Mouse (Mus musculus) forebrain, postnatal 0 days (tissue): ENCODE results near the gene Tmem91. TPM values are rescaled to one million over a fixed set of nuclear protein-coding genes. Genes with fewer than 3 reads are reported as not detected.

Experiments
- ATAC-seq: fragments of 200-750 bp; cut with Nextera tagmentation; 2 replicates; pipeline ENCODE4 v1.8.0; 2017; ENCODE audit warnings: mild to moderate bottlenecking, moderate library complexity
- DNase-seq: peaks from one replicate; pipeline ENCODE4 v3.0.0-alpha.2; 2015
- H3K27ac ChIP-seq: fragments of 300-500 bp; sonication (generic); 2 replicates; pipeline ENCODE4 v1.5.1; 2014; ENCODE audit warnings: low read depth, mild to moderate bottlenecking, antibody characterized with exemption, low read length, moderate library complexity, mixed read lengths
- H3K27me3 ChIP-seq: fragments of 300-500 bp; sonication (generic); 2 replicates; pipeline ENCODE4 v1.6.1; 2014; ENCODE audit warnings: mild to moderate bottlenecking, low read length, mixed read lengths; ENCODE audit not compliant: insufficient read depth
- H3K36me3 ChIP-seq: fragments of 300-500 bp; sonication (generic); 2 replicates; pipeline ENCODE4 v1.6.1; 2014; ENCODE audit warnings: mild to moderate bottlenecking, moderate library complexity; ENCODE audit not compliant: insufficient read depth
- H3K4me1 ChIP-seq: fragments of 300-500 bp; sonication (generic); 2 replicates; pipeline ENCODE4 v1.6.1; 2014; ENCODE audit warnings: antibody characterized with exemption; ENCODE audit not compliant: insufficient read depth
- H3K4me2 ChIP-seq: fragments of 300-500 bp; sonication (generic); 2 replicates; pipeline ENCODE4 v1.6.1; 2014; ENCODE audit warnings: low read depth, mild to moderate bottlenecking, moderate library complexity
- H3K4me3 ChIP-seq: fragments of 300-500 bp; sonication (generic); 2 replicates; pipeline ENCODE4 v1.5.1; 2014; ENCODE audit warnings: low read depth, low read length, mixed read lengths
- H3K9ac ChIP-seq: fragments of 300-500 bp; sonication (generic); 2 replicates; pipeline ENCODE4 v1.6.1; 2014; ENCODE audit warnings: mild to moderate bottlenecking
- H3K9me3 ChIP-seq: fragments of 300-500 bp; sonication (generic); 2 replicates; pipeline ENCODE4 v1.6.1; 2016; ENCODE audit warnings: low read length
- CTCF ChIP-seq: sonication (generic); IDR thresholded peaks from 2 replicates; pipeline ENCODE4 v1.5.1; 2016; ENCODE audit warnings: antibody characterized with exemption, control low read depth, low read depth
- WGBS: fragments of 180-500 bp; shearing (Covaris S2); extraction: QIAGEN DNeasy Blood & Tissue Kit; methylation state at CpG from one replicate; pipeline ENCODE4 v1.1.7; 2014; 5-methylcytosine and 5-hydroxymethylcytosine counted together
- polyA plus RNA-seq: library from polyadenylated mRNA; unstranded; fragments of >200 nt; fragmentation: Nextera tagmentation; extraction: Ambion mirVana; gene quantifications from 2 replicates; pipeline ENCODE4 v1.2.1, GENCODE M21; 2015
- total RNA-seq: library from RNA; depleted of rRNA; stranded (reverse); fragments of >200 nt; gene quantifications from 2 replicates; pipeline ENCODE4 v1.2.3, GENCODE M21; 2014

Gene Tmem91
- total and polyA plus RNA-seq, 2 experiments from 2014 or later: 40.3 to 61.4 TPM

GRCm38 (mm10) chr7:25672442-25672841, 2.5 kb downstream of the Tmem91 start:
- 0 out of 2 replicates have a peak, but pooled peaks have one; percentile 5 for TF ChIP-seq CTCF
- ATAC-seq (no peak), DNase-seq (no peak)
- Histone ChIP-seq H3K27ac (no peak overlapping the region), H3K27me3 (peaks cover 7% of the 10 kb centered on the region; the same call in 1 of the 2 replicates), H3K9me3 (no peaks in the 10 kb centered on the region), H3K4me1 (peaks cover 4% of the 10 kb centered on the region; the same call in 1 of the 2 replicates), H3K4me2 (no peak overlapping the region), H3K36me3 (peaks cover 16% of the 10 kb centered on the region), H3K4me3 (no peak overlapping the region), H3K9ac (no peak overlapping the region)
- 51% methylated on average over 4 of the region's 4 CpGs for WGBS

- 63% methylated on average over 2 of the region's 2 CpGs for WGBS
- peaks cover under 1% of the 10 kb centered on the region; the same call in 1 of the 2 replicates for H3K4me1 ChIP-seq
- no peaks in the 10 kb centered on the region for H3K9me3 ChIP-seq
- no peak for ATAC-seq
- no peak for TF ChIP-seq CTCF
- peaks cover 7% of the 10 kb centered on the region; the same call in 1 of the 2 replicates for H3K27me3 ChIP-seq
- no peak overlapping the region for H3K9ac ChIP-seq
- H3K27ac ChIP-seq: no peak overlapping the region
- DNase-seq: no peak
- H3K4me3 ChIP-seq: no peak overlapping the region
- no peak overlapping the region for H3K4me2 ChIP-seq
- H3K36me3 ChIP-seq: peaks cover 16% of the 10 kb centered on the region
Measured at GRCm38 (mm10) chr7:25671686-25672085, 3.3 kb downstream of the Tmem91 start.

GRCm38 (mm10) chr7:25670096-25670495, 4.9 kb downstream of the Tmem91 start:
- Histone ChIP-seq H3K4me1 (no peaks in the 10 kb centered on the region; the same call in 1 of the 2 replicates), H3K9ac (no peak overlapping the region), H3K27me3 (peaks cover 7% of the 10 kb centered on the region; the same call in 1 of the 2 replicates), H3K4me3 (no peak overlapping the region), H3K9me3 (no peaks in the 10 kb centered on the region), H3K4me2 (no peak overlapping the region), H3K27ac (no peak overlapping the region), H3K36me3 (peaks cover 18% of the 10 kb centered on the region)
- 92% methylated on average over 4 of the region's 4 CpGs for WGBS
- ATAC-seq (no peak), DNase-seq (no peak)
- TF ChIP-seq CTCF: no peak

- peaks cover 6% of the 10 kb centered on the region; the same call in 1 of the 2 replicates for H3K27me3 ChIP-seq
- DNase-seq (no peak), ATAC-seq (no peak)
- H3K4me1 ChIP-seq: no peaks in the 10 kb centered on the region
- no peak overlapping the region for H3K4me2 ChIP-seq
- 84% methylated on average over 9 of the region's 9 CpGs for WGBS
- H3K27ac ChIP-seq: no peak overlapping the region
- peaks cover 22% of the 10 kb centered on the region for H3K36me3 ChIP-seq
- no peaks in the 10 kb centered on the region for H3K9me3 ChIP-seq
- no peak overlapping the region for H3K9ac ChIP-seq
- TF ChIP-seq CTCF: no peak
- no peak overlapping the region for H3K4me3 ChIP-seq
Measured at GRCm38 (mm10) chr7:25669631-25670030, 5.3 kb downstream of the Tmem91 start.

GRCm38 (mm10) chr7:25669158-25669557, 5.8 kb downstream of the Tmem91 start:
- Histone ChIP-seq H3K4me1 (no peaks in the 10 kb centered on the region), H3K27ac (no peak overlapping the region), H3K9me3 (no peaks in the 10 kb centered on the region), H3K27me3 (peaks cover 1% of the 10 kb centered on the region; the same call in 1 of the 2 replicates), H3K4me3 (no peak overlapping the region), H3K9ac (no peak overlapping the region), H3K36me3 (peaks cover 22% of the 10 kb centered on the region), H3K4me2 (no peak overlapping the region)
- TF ChIP-seq CTCF: no peak
- WGBS: 94% methylated on average over 10 of the region's 10 CpGs
- DNase-seq (no peak), ATAC-seq (no peak)

GRCm38 (mm10) chr7:25666381-25666780, 8.6 kb downstream of the Tmem91 start:
- DNase-seq: no peak
- H3K4me2 ChIP-seq: no peak overlapping the region
- no peak overlapping the region for H3K9ac ChIP-seq
- H3K4me1 ChIP-seq: no peaks in the 10 kb centered on the region
- 95% methylated on average over 8 of the region's 8 CpGs for WGBS
- no peaks in the 10 kb centered on the region for H3K27me3 ChIP-seq
- H3K27ac ChIP-seq: no peak overlapping the region
- H3K9me3 ChIP-seq: no peaks in the 10 kb centered on the region
- no peak for TF ChIP-seq CTCF
- ATAC-seq: no peak
- peaks cover 22% of the 10 kb centered on the region for H3K36me3 ChIP-seq
- H3K4me3 ChIP-seq: no peak overlapping the region

GRCm38 (mm10) chr7:25658657-25659472, 16.1 kb downstream of the Tmem91 start, which contains the start of the genes Bckdha and Exosc5:
Bckdha (minus strand) TSS chr7:25658981.
Exosc5 (plus strand) TSS chr7:25659164.
- Histone ChIP-seq H3K4me2 (peak within 1 kb of the TSS; percentile 53), H3K27me3 (no peaks in the 10 kb centered on the region), H3K4me3 (peak within 1 kb of the TSS; percentile 70), H3K9ac (peak within 1 kb of the TSS; percentile 63), H3K27ac (peak within 1 kb of the TSS; percentile 70), H3K4me1 (peaks cover 9% of the 10 kb centered on the region), H3K9me3 (no peaks in the 10 kb centered on the region), H3K36me3 (peaks cover 3% of the 10 kb centered on the region; the same call in 1 of the 2 replicates)
- no peak for TF ChIP-seq CTCF
- peak; percentile 99 for ATAC-seq
- WGBS: under 1% methylated on average over 50 of the region's 50 CpGs
- DNase-seq: peak; percentile 100
